Mouse (Mus musculus): ENCODE results near the gene Lrrn4. TPM values are rescaled to one million over a fixed set of nuclear protein-coding genes. Genes with fewer than 3 reads are reported as not detected.

Gene Lrrn4
- total RNA-seq, 1 experiment = 11.8 TPM

DNA sequence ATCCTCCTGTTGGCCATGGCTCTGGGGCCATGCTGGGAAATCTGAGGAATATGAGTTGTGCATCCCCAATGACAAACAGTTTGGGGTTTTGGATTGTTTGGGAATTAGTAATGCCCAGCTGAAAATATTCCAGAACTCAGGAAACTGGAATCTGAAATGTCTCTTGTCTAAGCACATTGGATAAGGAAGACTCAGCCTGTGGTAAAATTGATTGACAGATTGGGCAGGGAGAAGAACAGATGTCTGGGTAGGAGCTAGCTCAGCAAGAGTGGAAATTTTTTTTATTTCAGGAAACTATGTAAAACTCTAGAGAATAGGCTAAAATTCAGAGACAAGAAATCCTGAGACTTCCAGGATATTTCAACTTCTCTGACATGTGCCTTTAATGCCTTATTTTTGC is 20.3 kb downstream of the Lrrn4 start:
- Histone ChIP-seq H3K9me3 (ENCODE audit: control insufficient read depth, insufficient read depth, low read depth, low read length) (no peaks in the 10 kb centered on the region), H3K9ac (ENCODE audit: insufficient read depth, low read depth, low read length, poor library complexity, severe bottlenecking) (no peak overlapping the region), H3K4me1 (ENCODE audit: control insufficient read depth in 2 of 2, insufficient read depth in 2 of 2, low read length in 2 of 2, poor library complexity in 1 of 2) (no peaks in the 10 kb centered on the region), H3K36me3 (ENCODE audit: control insufficient read depth, insufficient read depth, low read length, poor library complexity, severe bottlenecking) (peaks cover 2% of the 10 kb centered on the region; the same call in 1 of the 2 replicates), H3K4me3 (ENCODE audit: insufficient read depth in 1 of 2, low read depth in 1 of 2, low read length in 2 of 2, poor library complexity in 1 of 2, severe bottlenecking in 1 of 2) (no peak overlapping the region), H3K27ac (ENCODE audit: insufficient read depth, low read depth, low read length, poor library complexity, severe bottlenecking) (no peak overlapping the region)
- TF ChIP-seq HCFC1 (IDR thresholded peaks at IDR 0.05; ENCODE audit: borderline replicate concordance, insufficient read depth, low read length) (no peak), ZC3H11A (IDR thresholded peaks at IDR 0.05; ENCODE audit: borderline replicate concordance, low read depth, low read length) (no peak), MAFK (IDR thresholded peaks at IDR 0.05; ENCODE audit: insufficient read depth, low read depth, low read length) (no peak), CHD2 (IDR thresholded peaks at IDR 0.05; ENCODE audit: low read depth, low read length) (no peak), ZNF384 (IDR thresholded peaks at IDR 0.05; ENCODE audit: low read depth, low read length) (no peak)
- in situ Hi-C loops (cut with MboI; ENCODE audit: low sequenced_read_pairs in 2 of 2, unreplicated experiment in 2 of 2) = no loop called here
- DNase-seq (ENCODE audit: low read depth, low spot score) = no peak

GRCm38 (mm10) chr2:132856333-132856732 is 24.4 kb downstream of the Lrrn4 start:
- Histone ChIP-seq H3K36me3 (ENCODE audit: control insufficient read depth, insufficient read depth, low read length, poor library complexity, severe bottlenecking) (peaks cover 2% of the 10 kb centered on the region), H3K4me3 (ENCODE audit: insufficient read depth in 1 of 2, low read depth in 1 of 2, low read length in 2 of 2, poor library complexity in 1 of 2, severe bottlenecking in 1 of 2) (no peak overlapping the region), H3K4me1 (ENCODE audit: control insufficient read depth in 2 of 2, insufficient read depth in 2 of 2, low read length in 2 of 2, poor library complexity in 1 of 2) (no peaks in the 10 kb centered on the region; a peak in 1 of 4 replicates), H3K27ac (ENCODE audit: insufficient read depth, low read depth, low read length, poor library complexity, severe bottlenecking) (no peak overlapping the region), H3K9ac (ENCODE audit: insufficient read depth, low read depth, low read length, poor library complexity, severe bottlenecking) (no peak overlapping the region), H3K9me3 (ENCODE audit: control insufficient read depth, insufficient read depth, low read depth, low read length) (no peaks in the 10 kb centered on the region)
- no peak for TF ChIP-seq ZNF384 (IDR thresholded peaks at IDR 0.05; ENCODE audit: low read depth, low read length)
- no peak for TF ChIP-seq HCFC1 (IDR thresholded peaks at IDR 0.05; ENCODE audit: borderline replicate concordance, insufficient read depth, low read length)
- TF ChIP-seq CHD2 (IDR thresholded peaks at IDR 0.05; ENCODE audit: low read depth, low read length) = no peak
- no peak for TF ChIP-seq MAFK (IDR thresholded peaks at IDR 0.05; ENCODE audit: insufficient read depth, low read depth, low read length)
- TF ChIP-seq ZC3H11A (IDR thresholded peaks at IDR 0.05; ENCODE audit: borderline replicate concordance, low read depth, low read length) = no peak
- DNase-seq (ENCODE audit: low read depth, low spot score) = no peak
- in situ Hi-C loops (cut with MboI; ENCODE audit: low sequenced_read_pairs in 2 of 2, unreplicated experiment in 2 of 2) = no loop called here

DNA sequence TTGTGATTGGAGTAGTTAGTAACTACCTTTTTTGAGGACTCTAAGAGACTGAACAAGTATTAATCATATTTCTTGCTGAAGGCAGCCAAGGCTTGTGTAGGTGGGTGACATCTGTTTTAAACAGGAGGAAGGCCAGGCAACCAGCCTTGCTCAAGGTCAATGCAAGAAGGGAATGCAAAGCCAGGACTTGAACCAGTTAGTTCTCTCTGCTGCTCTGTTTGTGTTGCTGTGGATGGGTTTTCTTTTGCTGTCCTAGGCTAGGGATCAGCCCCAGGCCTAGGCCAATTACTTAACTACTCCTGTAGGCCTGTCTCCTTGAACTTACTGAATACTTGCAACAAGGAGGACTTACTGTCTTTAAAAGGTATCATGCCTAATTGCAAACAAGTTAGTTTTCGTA is 27.6 kb downstream of the Lrrn4 start:
- peaks cover 4 to 8% of the 10 kb centered on the region in 2 experiments; a peak in 3 of 4 replicates for H3K4me1 ChIP-seq (ENCODE audit: control insufficient read depth in 2 of 2, insufficient read depth in 2 of 2, low read length in 2 of 2, poor library complexity in 1 of 2)
- H3K4me3 ChIP-seq (ENCODE audit: insufficient read depth in 1 of 2, low read depth in 1 of 2, low read length in 2 of 2, poor library complexity in 1 of 2, severe bottlenecking in 1 of 2) = no peak overlapping the region
- H3K9ac ChIP-seq (ENCODE audit: insufficient read depth, low read depth, low read length, poor library complexity, severe bottlenecking) = no peak overlapping the region
- DNase-seq (ENCODE audit: low read depth, low spot score) = no peak
- TF ChIP-seq MAFK (IDR thresholded peaks at IDR 0.05; ENCODE audit: insufficient read depth, low read depth, low read length) (no peak), HCFC1 (IDR thresholded peaks at IDR 0.05; ENCODE audit: borderline replicate concordance, insufficient read depth, low read length) (no peak), CHD2 (IDR thresholded peaks at IDR 0.05; ENCODE audit: low read depth, low read length) (no peak), ZC3H11A (IDR thresholded peaks at IDR 0.05; ENCODE audit: borderline replicate concordance, low read depth, low read length) (no peak), ZNF384 (IDR thresholded peaks at IDR 0.05; ENCODE audit: low read depth, low read length) (no peak)
- H3K27ac ChIP-seq (ENCODE audit: insufficient read depth, low read depth, low read length, poor library complexity, severe bottlenecking) = no peak overlapping the region
- in situ Hi-C loops (cut with MboI; ENCODE audit: low sequenced_read_pairs in 2 of 2, unreplicated experiment in 2 of 2) = no loop called here
- H3K36me3 ChIP-seq (ENCODE audit: control insufficient read depth, insufficient read depth, low read length, poor library complexity, severe bottlenecking) = peaks cover 2% of the 10 kb centered on the region
- H3K9me3 ChIP-seq (ENCODE audit: control insufficient read depth, insufficient read depth, low read depth, low read length) = no peaks in the 10 kb centered on the region

DNA sequence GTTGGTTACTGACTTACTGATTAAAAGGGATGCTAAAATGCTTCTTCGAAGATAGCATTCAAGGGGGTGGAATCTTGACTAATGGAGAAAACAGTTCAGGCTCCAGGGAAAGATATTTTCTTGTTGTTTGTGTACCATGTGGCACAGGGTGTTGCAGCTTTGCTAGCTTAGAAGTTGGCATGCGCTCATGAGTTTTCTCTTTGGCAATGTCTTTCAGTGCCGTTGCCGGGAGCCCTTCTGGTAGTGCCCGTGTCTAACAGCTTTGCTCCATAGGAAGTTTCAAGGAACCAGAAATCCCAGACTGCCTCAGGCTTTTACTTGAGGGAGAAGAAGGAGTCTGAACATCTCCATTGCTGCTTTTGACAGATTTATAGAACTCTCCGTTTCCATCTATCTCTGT is 31.6 kb downstream of the Lrrn4 start:
- DNase-seq (ENCODE audit: low read depth, low spot score) = no peak
- no peaks in the 10 kb centered on the region for H3K9me3 ChIP-seq (ENCODE audit: control insufficient read depth, insufficient read depth, low read depth, low read length)
- H3K36me3 ChIP-seq (ENCODE audit: control insufficient read depth, insufficient read depth, low read length, poor library complexity, severe bottlenecking) = peaks cover 2% of the 10 kb centered on the region
- no peak overlapping the region for H3K9ac ChIP-seq (ENCODE audit: insufficient read depth, low read depth, low read length, poor library complexity, severe bottlenecking)
- H3K4me1 ChIP-seq (ENCODE audit: control insufficient read depth in 2 of 2, insufficient read depth in 2 of 2, low read length in 2 of 2, poor library complexity in 1 of 2) = peaks cover 8 to 9% of the 10 kb centered on the region in 2 experiments
- H3K4me3 ChIP-seq (ENCODE audit: insufficient read depth in 1 of 2, low read depth in 1 of 2, low read length in 2 of 2, poor library complexity in 1 of 2, severe bottlenecking in 1 of 2) = no peak overlapping the region
- no peak for TF ChIP-seq ZNF384 (IDR thresholded peaks at IDR 0.05; ENCODE audit: low read depth, low read length)
- TF ChIP-seq MAFK (IDR thresholded peaks at IDR 0.05; ENCODE audit: insufficient read depth, low read depth, low read length) = no peak
- no peak for TF ChIP-seq CHD2 (IDR thresholded peaks at IDR 0.05; ENCODE audit: low read depth, low read length)
- H3K27ac ChIP-seq (ENCODE audit: insufficient read depth, low read depth, low read length, poor library complexity, severe bottlenecking) = no peak overlapping the region
- in situ Hi-C loops (cut with MboI; ENCODE audit: low sequenced_read_pairs in 2 of 2, unreplicated experiment in 2 of 2) = no loop called here

DNA sequence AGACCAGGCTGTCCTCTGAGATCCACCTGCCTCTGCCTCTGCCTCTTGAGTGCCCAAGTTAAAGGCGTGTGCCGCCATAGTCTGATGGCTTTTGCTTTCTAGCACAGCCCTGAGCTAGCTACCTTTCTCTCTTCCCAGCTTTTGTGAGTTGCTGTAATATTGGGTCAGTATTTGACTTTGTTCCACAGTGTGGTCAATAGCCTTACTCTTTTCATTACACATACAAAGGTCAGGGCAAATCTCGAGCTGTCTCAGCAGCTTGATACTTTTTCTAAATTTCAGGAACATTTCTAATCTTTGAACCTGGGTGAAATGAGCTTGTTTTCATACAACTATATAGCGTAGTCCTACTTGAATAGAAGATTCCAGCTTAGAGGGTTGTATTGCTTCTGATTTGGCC is 32.3 kb downstream of the Lrrn4 start:
- in situ Hi-C loops (cut with MboI; ENCODE audit: low sequenced_read_pairs in 2 of 2, unreplicated experiment in 2 of 2) = no loop called here
- H3K4me1 ChIP-seq (ENCODE audit: control insufficient read depth in 2 of 2, insufficient read depth in 2 of 2, low read length in 2 of 2, poor library complexity in 1 of 2) = peaks cover 8 to 9% of the 10 kb centered on the region in 2 experiments
- no peak for TF ChIP-seq HCFC1 (IDR thresholded peaks at IDR 0.05; ENCODE audit: borderline replicate concordance, insufficient read depth, low read length)
- no peak for TF ChIP-seq MAFK (IDR thresholded peaks at IDR 0.05; ENCODE audit: insufficient read depth, low read depth, low read length)
- TF ChIP-seq ZC3H11A (IDR thresholded peaks at IDR 0.05; ENCODE audit: borderline replicate concordance, low read depth, low read length) = no peak
- no peak for TF ChIP-seq CHD2 (IDR thresholded peaks at IDR 0.05; ENCODE audit: low read depth, low read length)
- no peak for TF ChIP-seq ZNF384 (IDR thresholded peaks at IDR 0.05; ENCODE audit: low read depth, low read length)
- no peak overlapping the region for H3K27ac ChIP-seq (ENCODE audit: insufficient read depth, low read depth, low read length, poor library complexity, severe bottlenecking)
- H3K4me3 ChIP-seq (ENCODE audit: insufficient read depth in 1 of 2, low read depth in 1 of 2, low read length in 2 of 2, poor library complexity in 1 of 2, severe bottlenecking in 1 of 2) = no peak overlapping the region
- peaks cover 2% of the 10 kb centered on the region for H3K36me3 ChIP-seq (ENCODE audit: control insufficient read depth, insufficient read depth, low read length, poor library complexity, severe bottlenecking)
- no peak overlapping the region for H3K9ac ChIP-seq (ENCODE audit: insufficient read depth, low read depth, low read length, poor library complexity, severe bottlenecking)
- no peak for DNase-seq (ENCODE audit: low read depth, low spot score)
- H3K9me3 ChIP-seq (ENCODE audit: control insufficient read depth, insufficient read depth, low read depth, low read length) = no peaks in the 10 kb centered on the region
